Mouse (Mus musculus): ENCODE measurements around the gene Lmod3.
"Not testable (repeated sequence)": the region's sequence is repeated elsewhere in the genome, so short reads cannot be mapped to it uniquely, and the experiment has no call there.

The Lmod3 gene

GRCm38 (mm10) chr6:97276890-97277497 is 24.4 kb upstream of the Lmod3 start:
- no peak for DNase-seq (ENCODE audit: low read depth in 2 of 2, low spot score in 2 of 2)

DNA sequence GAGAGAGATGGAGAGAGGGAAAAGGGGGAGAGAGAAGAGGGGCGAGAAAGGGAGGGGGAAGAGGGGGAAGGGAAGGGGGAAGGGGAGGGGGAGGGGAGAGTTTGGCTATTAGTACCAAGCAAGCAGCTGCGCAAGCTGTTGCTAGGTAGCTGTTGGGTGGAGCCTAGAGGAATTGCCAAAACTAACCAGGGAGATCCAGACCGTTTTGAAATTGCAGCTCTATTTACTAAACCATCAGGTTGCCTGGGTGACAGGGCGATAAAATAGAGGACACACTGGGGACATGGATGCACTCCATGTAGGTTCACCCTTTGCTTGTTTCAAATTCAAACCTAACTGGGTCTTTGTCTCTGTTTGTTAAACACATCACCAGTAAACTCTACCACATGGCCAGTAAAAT is 23.8 kb upstream of the Lmod3 start:
- DNase-seq (ENCODE audit: low read depth in 2 of 2, low spot score in 2 of 2), result no peak

DNA sequence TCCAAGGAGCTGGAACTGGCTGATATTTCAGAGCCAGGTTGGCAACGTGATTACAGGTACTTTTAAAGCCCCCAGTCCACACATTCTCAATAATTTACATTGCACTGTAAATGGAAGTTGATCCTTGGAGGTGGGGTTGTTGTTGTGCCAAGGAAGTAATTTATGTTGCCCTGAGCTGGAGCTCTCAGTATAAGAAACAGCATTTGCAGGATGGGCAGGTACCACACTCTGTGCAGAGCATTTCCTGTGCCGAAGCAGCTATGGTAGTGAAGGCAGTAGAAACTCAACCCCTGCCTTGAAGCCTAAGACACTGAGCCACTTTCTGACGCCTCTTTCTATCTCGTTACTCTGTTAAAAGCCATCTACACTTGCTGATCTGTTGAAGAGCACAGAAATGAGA is 23.2 kb upstream of the Lmod3 start:
- no peak for DNase-seq (ENCODE audit: low read depth in 2 of 2, low spot score in 2 of 2)

DNA sequence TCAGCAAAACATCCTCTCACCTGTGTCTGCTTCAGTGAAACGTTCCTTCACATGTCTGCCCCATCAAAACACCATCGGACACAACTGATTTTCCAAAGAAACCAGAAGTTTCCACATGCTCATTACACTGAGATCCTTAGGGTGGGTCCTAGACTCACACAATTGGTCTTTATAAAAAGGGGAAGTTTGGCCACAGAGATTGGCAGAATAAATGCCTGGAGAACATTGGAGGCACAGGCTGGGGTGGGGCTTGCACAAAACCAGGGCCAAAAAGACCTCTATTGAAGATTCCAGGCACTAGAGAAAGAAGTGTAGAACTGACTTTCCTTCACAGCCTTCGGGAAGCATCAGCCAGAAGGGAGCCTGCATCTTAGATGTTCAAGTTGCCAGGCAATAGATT is 21.2 kb upstream of the Lmod3 start:
- DNase-seq (ENCODE audit: low read depth in 2 of 2, low spot score in 2 of 2), result no peak

GRCm38 (mm10) chr6:97273058-97273710 is 20.6 kb upstream of the Lmod3 start:
- no peak for DNase-seq (ENCODE audit: low read depth in 2 of 2, low spot score in 2 of 2)

DNA sequence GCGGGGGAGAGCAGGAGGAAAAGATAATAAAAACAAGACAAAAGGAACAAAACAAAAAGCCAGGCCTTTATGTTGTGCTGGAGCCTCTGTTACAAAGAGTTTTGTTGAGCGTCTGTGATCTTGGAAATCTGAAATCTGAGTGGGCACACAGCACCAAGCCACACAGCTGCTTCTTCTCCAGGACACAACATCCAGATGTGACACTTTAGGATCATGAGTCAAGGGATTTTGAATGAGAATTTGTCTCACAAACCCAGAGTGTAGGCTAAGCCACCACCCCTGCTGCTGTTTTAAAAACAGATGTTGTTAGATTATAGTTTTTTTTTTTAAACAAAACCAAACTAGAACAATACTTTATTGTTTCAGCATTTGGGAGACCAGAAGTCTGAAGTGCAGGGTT is 19.8 kb upstream of the Lmod3 start:
- DNase-seq (ENCODE audit: low read depth in 2 of 2, low spot score in 2 of 2), result no peak

DNA sequence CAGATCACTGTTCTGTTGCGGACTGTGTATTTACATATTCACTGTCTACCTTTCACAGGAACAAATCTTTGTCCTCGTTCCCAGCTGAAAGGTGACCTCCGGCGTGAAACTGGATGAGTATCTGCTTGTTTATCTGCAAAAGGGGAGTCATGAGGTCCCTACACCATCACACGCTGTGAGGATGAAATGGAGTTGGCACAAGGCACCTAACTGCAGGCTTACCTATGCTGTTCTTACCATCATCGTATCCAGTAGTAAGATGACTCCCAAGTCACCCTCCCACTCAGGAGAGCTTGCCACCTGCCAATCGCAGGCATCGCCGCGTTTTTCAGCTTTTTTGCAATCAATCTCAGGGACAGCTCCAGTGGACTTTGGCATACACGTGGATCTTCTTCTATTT is 17.0 kb upstream of the Lmod3 start:
- no peak for DNase-seq (ENCODE audit: low read depth in 2 of 2, low spot score in 2 of 2)

- DNase-seq (ENCODE audit: low read depth in 2 of 2, low spot score in 2 of 2), result no peak
Measured at GRCm38 (mm10) chr6:97267132-97267531, 14.6 kb upstream of the Lmod3 start.

GRCm38 (mm10) chr6:97266661-97267060 is 14.1 kb upstream of the Lmod3 start:
- no peak for DNase-seq (ENCODE audit: low read depth in 2 of 2, low spot score in 2 of 2)

- no peak for DNase-seq (ENCODE audit: low read depth in 2 of 2, low spot score in 2 of 2)
Measured at GRCm38 (mm10) chr6:97265705-97266104, 13.1 kb upstream of the Lmod3 start.

- no peak for DNase-seq (ENCODE audit: low read depth in 2 of 2, low spot score in 2 of 2)
Measured at GRCm38 (mm10) chr6:97265240-97265639, 12.7 kb upstream of the Lmod3 start.

DNA sequence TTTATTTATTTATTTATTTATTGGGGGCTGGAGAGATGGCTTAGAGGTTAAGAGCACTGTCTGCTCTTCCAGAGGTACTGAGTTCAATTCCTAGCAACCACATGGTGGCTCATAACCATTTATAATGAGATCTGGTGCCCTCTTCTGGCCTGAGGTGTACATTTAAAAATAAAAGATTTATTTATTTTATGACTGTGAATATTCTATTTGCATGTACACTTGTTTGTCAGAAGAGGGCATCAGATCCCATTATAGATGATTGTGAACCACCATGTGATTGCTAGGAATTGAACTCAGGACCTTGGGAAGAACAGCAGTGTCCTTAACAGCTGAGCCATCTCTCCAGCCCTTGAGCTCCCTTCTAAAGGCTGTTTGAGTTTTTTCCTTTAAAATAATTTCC is 11.2 kb upstream of the Lmod3 start:
- DNase-seq (ENCODE audit: low read depth in 2 of 2, low spot score in 2 of 2), result not testable (repeated sequence)

DNA sequence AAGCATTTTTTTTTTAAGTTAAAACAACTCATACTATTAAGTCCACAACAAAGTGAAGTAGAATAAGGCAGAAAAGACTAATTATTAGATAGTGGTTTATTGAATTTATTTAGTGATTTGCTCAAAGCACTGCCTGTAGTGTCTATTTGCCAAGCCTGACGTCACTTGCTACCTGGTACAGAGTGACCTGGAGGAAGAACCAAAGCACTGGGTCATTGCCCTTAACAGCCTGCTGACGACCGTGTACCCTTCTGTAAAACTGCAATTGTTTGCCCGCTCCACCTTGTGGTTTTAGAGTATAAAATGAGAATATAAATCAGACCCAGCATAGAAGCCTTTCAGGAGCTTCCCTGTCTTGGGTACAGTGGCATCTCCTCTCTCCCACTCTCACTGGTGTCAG is 9.7 kb upstream of the Lmod3 start:
- DNase-seq (ENCODE audit: low read depth in 2 of 2, low spot score in 2 of 2), result no peak

DNA sequence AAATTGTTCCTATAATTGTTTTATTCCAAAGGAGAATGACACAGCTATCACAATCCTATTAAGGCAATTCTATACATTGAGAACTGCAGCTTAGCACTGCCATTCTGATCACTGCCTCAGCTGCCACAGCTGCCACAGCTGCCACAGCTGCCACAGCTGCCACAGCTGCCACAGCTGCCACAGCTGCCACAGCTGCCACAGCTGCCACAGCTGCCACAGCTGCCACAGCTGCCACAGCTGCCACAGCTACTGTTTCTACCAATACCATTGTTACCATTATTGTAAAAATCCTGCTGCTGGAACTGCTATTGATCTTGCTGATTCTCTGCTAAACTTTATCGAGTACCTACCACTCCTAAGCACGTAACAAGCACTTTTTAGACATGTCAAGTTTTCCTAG is 7.4 kb upstream of the Lmod3 start:
- DNase-seq (ENCODE audit: low read depth in 2 of 2, low spot score in 2 of 2), result not testable (repeated sequence)

- DNase-seq (ENCODE audit: low read depth in 2 of 2, low spot score in 2 of 2), result no peak
Measured at GRCm38 (mm10) chr6:97258489-97258888, 5.9 kb upstream of the Lmod3 start.

GRCm38 (mm10) chr6:97252086-97252485 is 473 bp downstream of the Lmod3 start:
- DNase-seq (ENCODE audit: low read depth in 2 of 2, low spot score in 2 of 2), result no peak

DNA sequence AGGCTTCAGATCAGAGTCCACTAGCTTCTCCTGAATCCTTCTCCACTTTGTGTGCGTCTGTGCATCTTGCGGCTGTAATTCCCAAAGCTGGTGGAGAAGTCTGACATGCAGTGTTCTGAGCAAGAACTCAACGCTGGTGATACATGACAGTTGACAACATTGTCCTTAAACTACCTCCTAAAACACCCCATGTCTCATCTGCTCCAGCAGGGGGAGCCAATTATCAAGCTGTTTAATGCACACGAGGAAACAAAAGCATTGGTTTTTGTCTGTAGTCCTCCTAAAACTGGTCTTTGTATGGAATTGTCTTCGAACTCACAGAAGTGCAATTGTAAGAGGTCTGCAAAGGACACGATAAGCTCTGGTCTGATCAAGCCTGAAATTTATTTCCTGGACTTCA is 1.6 kb downstream of the Lmod3 start:
- DNase-seq (ENCODE audit: low read depth in 2 of 2, low spot score in 2 of 2), result peak; percentile 47 to 61

GRCm38 (mm10) chr6:97245200-97245599 is 7.4 kb downstream of the Lmod3 start:
- no peak for DNase-seq (ENCODE audit: low read depth in 2 of 2, low spot score in 2 of 2)

GRCm38 (mm10) chr6:97242522-97242921 is 10.0 kb downstream of the Lmod3 start:
- DNase-seq (ENCODE audit: low read depth in 2 of 2, low spot score in 2 of 2), result no peak

GRCm38 (mm10) chr6:97240092-97240491 is 12.5 kb downstream of the Lmod3 start:
- DNase-seq (ENCODE audit: low read depth in 2 of 2, low spot score in 2 of 2), result no peak

DNA sequence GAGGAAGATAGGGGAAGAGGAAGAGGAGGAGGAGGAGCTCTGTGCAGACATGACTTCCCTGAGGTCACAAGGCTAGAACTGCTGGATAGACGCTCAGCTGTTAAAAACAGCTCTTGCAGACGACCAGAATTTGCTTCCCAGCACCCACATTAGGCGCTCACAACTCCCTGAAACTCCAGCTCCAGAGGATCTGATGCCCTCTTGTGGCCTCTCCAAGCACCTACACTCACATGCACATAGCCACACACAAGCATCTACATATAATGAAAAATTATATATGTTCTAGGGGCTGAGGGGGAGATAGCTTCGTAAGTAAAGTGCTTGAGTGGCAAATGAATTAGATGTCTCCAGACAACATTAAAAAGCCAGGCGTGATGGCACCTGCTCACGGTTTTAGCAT is 13.2 kb downstream of the Lmod3 start:
- no peak for DNase-seq (ENCODE audit: low read depth in 2 of 2, low spot score in 2 of 2)

DNA sequence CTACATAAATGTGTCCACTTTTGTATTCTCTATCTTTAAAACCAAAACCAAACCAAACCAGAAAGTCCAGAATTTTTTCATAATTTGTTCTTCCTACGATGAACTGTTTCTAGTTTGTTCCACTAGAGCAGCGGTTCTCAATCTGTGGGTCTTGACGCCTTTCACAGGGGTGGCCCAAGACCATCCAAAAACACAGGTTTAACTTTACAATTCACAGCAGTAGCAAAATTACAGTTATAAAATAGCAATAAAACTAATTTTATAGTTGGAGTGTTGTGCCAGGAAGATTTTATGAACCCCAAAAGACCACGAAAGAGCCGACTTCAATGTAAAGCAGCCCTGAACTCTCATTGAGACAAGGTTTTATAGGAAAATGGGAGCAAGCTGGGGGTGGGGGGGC is 16.5 kb downstream of the Lmod3 start:
- DNase-seq (ENCODE audit: low read depth in 2 of 2, low spot score in 2 of 2), result no peak

Measured in CD8-positive naive resting alpha-beta T cell, adult 2 months (primary cell).